Mouse (Mus musculus) thymus, postnatal 36 days (tissue): ENCODE results near the gene Eif4g1.
"Not testable (repeated sequence)": the region's sequence is repeated elsewhere in the genome, so short reads cannot be mapped to it uniquely, and the experiment has no call there.

Experiments used
- DNase-seq, 2 experiments: peaks; one replicate each; pipeline ENCODE4 v3.0.0; 2022; ENCODE audit warnings: mixed read lengths in 2 of 2

Eif4g1 gene

GRCm38 (mm10) chr16:20668013-20668412, at the start of gene Eif4g1:
Gene Eif4g1 (plus strand): TSS chr16:20668313.
- DNase-seq, result not testable (repeated sequence)

GRCm38 (mm10) chr16:20619541-20620398, 48.3 kb upstream of the Eif4g1 start:
- no peak for DNase-seq

- DNase-seq, result no peak
Measured at GRCm38 (mm10) chr16:20620399-20620735, 47.7 kb upstream of the Eif4g1 start.

- peak; percentile 17 to 26 for DNase-seq
Measured at GRCm38 (mm10) chr16:20620751-20621190, 47.3 kb upstream of the Eif4g1 start.

- DNase-seq, result peak; percentile 47 to 57
Measured at GRCm38 (mm10) chr16:20621191-20621990, 46.7 kb upstream of the Eif4g1 start, which contains the start of gene Camk2n2. Gene Camk2n2 (minus strand): TSS chr16:20621287.

- peak; percentile 18 to 38 for DNase-seq
Measured at GRCm38 (mm10) chr16:20621991-20622685, 46.0 kb upstream of the Eif4g1 start.

- no peak for DNase-seq
Measured at GRCm38 (mm10) chr16:20623211-20623610, 44.9 kb upstream of the Eif4g1 start.

GRCm38 (mm10) chr16:20628871-20629391, 39.2 kb upstream of the Eif4g1 start:
- no peak for DNase-seq

- peak in 1 of 2 experiments; percentile 24 for DNase-seq
Measured at GRCm38 (mm10) chr16:20629731-20630634, 38.1 kb upstream of the Eif4g1 start, which contains the start of gene Ece2. Gene Ece2 (plus strand): TSS chr16:20629828.

- no peak for DNase-seq
Measured at GRCm38 (mm10) chr16:20637410-20637809, 30.7 kb upstream of the Eif4g1 start.

- no peak for DNase-seq
Measured at GRCm38 (mm10) chr16:20638367-20638766, 29.7 kb upstream of the Eif4g1 start.

GRCm38 (mm10) chr16:20642161-20642560, 26.0 kb upstream of the Eif4g1 start:
- peak; percentile 57 to 63 for DNase-seq

GRCm38 (mm10) chr16:20643911-20644310, 24.2 kb upstream of the Eif4g1 start:
- DNase-seq, result no peak

- peak; percentile 94 to 96 for DNase-seq
Measured at GRCm38 (mm10) chr16:20651076-20651946, 16.8 kb upstream of the Eif4g1 start, which contains the start of gene Psmd2. Gene Psmd2 (plus strand): TSS chr16:20651652.

GRCm38 (mm10) chr16:20651947-20652310, 16.2 kb upstream of the Eif4g1 start:
- no peak for DNase-seq

GRCm38 (mm10) chr16:20653315-20653714, 14.8 kb upstream of the Eif4g1 start:
- DNase-seq, result no peak

- no peak for DNase-seq
Measured at GRCm38 (mm10) chr16:20657661-20658060, 10.5 kb upstream of the Eif4g1 start.

- DNase-seq, result no peak
Measured at GRCm38 (mm10) chr16:20670291-20670690, 2.2 kb downstream of the Eif4g1 start.

- DNase-seq, result no peak
Measured at GRCm38 (mm10) chr16:20671886-20672285, 3.8 kb downstream of the Eif4g1 start.

GRCm38 (mm10) chr16:20672500-20672902, 4.4 kb downstream of the Eif4g1 start:
- peak; percentile 96 for DNase-seq
